Mouse (Mus musculus): Measurements from ENCODE around the gene Eno2.

The Eno2 gene

DNA sequence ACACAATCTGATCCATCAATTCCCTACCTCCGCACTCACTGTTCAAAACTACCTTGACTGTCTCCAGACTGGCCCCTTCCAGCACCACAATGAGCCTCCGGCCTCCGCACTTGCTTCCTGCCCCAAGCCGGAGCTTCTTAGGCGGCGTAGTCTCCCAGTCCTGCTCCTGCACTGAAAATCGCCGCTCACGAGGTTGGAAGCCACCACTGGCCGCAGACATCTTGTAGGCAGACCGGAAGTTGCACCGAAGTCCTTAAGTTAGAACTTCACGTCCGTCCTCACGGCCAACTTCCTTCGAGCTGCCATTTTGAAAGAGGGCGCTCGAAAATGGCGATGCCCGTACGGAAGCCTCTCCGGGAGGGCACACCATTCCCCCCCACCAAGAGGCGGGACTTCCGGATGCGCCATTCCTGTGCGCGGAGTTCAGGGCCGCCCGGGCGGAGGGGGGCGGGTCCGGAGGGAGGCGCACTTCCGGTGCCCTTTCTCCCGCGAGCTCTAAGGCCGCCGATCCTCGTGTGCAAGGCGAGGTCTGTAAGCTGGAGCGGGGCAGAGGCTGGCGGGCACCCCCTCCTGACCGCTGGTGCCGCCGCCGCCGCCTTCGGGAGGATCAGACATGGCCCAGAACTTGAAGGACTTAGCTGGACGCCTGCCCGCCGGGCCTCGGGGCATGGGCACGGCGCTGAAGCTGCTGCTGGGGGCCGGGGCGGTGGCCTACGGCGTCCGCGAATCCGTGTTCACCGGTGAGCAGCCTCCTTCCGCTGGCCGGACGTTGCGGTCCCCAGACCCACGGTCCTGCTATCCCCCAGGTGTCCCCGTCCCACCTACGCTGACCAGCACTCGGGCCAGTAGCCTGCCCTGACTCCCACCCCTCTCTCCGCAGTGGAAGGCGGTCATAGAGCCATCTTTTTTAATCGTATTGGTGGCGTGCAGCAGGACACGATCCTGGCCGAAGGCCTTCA, 57.4 kb downstream of the Eno2 start, which contains the start of the genes Emg1 and Phb2:
Gene Emg1 (minus strand): TSS at position 355 of the 959 bp plus-strand sequence.
Gene Phb2 (plus strand): TSS at position 513 of the 959 bp plus-strand sequence.
- peak; percentile 96 to 97 for DNase-seq (ENCODE audit: low spot score in 2 of 2)

Measured in urinary bladder, adult 18-20 months (tissue).